Mouse (Mus musculus): ENCODE data around the gene Tmem56. TPM values are rescaled to one million over a fixed set of nuclear protein-coding genes. Genes with fewer than 3 reads are reported as not detected.

Gene Tmem56
- 6.8 and 8.6 TPM in 2 replicates for polyA plus RNA-seq (2012; rRNA removed)

DNA sequence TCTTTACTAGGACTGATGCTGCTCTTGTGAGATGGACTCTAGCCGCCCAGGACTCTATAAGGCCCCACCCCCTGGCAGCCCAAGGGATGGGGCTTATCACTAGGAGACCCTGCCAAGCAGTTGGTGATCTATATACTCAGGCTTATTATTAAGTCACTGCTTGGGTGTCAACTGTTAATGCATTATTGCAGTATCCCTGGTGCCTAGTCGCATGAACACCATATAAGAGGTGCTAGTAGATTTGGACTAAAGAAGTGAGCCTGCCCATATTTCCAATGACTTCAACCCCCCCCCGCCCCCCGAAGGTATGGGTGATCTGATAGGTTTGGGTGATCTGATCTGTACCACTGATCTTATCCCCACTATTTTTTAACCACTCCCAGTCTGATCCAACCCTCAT is at the start of gene Tmem56:
TSS of gene Tmem56 (minus strand) at position 101 of the 400 bp plus-strand sequence.
- no peak for DNase-seq (ENCODE audit: low spot score)

DNA sequence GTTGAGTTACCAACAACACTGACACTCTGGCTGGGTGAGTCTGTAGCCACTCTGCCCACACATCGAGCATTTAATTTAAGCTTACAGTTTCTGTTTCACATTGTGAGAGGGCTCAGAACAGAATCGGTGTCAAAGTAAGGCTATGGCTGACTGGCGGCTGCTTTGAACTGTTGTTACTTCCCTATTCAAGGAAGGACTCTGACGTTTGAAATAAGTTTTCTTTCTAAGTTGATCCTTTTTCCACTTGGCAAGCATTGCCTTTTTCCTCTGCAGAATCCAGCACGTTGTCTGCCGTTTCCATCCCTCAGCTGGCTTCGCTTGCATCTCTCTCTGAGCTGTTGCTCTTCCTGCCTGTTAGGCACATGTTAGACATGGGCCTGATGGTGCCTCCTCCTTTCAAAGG is 47.3 kb upstream of the Tmem56 start:
- DNase-seq (ENCODE audit: low spot score), result no peak

DNA sequence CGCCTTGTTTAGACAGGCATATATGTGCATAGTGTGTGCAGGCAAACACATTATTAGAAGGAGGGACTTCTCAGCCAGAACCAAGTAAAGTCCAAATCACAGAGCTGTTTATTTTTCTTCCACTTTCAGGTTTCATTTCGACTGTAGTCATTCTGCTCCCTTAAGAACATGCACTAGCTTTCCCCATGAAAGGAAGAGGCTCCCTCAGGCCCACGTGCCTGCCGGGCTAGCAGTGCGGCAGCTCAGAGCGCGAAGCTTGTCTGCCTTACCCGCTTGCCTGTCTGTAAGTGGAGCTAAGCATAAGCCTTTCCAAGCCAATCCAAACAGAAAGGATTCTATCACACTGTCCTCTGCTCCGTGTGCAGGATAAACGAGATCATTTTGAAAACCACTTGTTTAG is 46.7 kb upstream of the Tmem56 start:
- DNase-seq (ENCODE audit: low spot score), result no peak

DNA sequence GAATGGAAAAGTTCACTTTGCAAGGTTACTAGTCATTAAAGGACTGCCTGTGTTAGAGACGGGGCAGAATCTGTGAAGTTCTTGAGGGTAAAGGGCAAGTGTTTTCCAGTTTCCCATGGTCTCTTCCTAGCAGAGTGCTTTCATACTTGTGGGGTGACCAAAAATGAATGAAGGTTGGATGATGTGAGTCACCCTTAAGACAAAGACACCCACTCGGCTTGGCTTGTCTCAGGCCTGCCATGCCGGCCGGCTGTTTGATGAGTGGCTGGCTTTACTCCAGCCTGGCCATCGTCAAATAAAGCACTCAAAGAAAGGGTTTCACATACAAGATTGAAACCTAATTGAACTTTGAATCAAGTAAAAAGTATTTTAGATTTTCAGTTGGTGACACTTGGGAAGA is 44.5 kb upstream of the Tmem56 start:
- no peak for DNase-seq (ENCODE audit: low spot score)

DNA sequence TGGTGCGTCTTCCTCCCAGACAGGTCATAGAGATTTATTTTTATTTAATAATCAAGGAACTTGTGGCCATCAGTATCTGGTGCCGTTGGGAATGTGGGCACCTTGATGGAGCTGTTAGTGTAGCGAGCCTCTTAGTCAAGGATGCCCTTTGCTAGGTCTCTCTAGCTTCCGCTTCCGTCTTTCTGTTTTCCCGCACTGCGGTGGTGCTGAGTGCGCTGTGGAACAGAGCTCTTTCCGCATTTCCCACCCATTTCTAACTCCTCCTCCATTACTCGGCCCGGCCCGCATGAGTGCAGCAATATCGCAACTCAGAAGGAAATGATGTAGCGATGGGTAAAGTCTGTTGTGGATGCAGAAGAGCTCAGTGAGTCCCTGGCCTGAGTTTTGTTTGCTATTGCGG is 40.5 kb upstream of the Tmem56 start:
- no peak for DNase-seq (ENCODE audit: low spot score)

DNA sequence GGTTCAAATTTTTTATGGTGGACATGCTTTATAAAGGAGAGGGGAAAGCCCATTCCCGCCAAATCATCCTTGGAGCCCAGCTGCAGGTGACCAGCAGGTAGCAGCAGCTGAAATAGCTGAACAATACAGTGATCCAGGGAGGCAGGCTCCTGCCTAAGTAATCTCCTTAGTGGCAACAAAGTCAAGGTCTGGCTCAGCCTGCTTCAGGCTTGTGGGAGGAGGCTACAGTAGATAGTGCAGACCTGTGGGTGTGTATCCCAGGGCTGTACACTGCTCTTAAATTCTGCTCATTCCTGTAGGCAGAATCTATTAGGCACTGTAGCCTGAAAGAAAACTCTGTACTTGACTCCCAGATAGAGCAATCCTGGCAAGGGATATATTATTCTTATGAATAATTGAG is 38.0 kb upstream of the Tmem56 start:
- DNase-seq (ENCODE audit: low spot score), result no peak

DNA sequence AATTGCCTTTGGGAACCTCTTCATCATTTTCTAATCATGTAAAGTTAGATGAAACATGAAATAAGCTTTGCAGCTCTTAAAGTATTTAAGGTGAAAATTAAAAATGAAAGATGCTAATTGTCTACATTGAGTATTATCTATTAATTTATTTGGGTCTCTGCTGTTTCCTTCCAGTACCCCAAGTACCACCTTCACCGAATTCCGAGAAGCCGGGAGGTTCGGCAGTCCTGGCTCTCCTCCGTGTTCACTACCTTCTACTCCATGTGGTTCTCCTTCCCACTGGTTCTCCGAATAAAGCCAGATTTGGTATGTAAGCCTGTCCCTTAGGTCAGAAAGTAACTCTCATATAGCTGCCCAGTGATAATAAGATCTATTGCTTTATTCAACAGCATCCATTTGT is 37.0 kb upstream of the Tmem56 start:
- DNase-seq (ENCODE audit: low spot score), result no peak

DNA sequence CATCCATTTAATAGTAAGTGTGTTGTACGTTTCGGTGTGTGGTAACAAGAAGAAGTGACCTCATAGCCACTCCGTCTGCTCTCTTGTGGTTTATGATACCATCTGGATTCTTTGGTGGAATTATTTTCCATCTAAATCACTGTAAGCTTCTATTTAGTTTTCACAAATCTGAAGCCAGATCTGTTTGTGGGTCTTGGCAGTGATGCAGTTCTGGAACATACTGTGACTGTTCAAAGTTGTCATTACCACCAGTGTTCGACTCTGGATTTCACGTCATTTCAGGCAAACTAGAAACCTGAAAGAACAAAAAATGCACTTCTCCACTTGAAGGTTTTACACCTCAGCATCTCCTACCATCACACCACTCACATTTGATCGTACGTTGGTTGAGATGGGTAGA is 32.6 kb upstream of the Tmem56 start:
- DNase-seq (ENCODE audit: low spot score), result no peak

DNA sequence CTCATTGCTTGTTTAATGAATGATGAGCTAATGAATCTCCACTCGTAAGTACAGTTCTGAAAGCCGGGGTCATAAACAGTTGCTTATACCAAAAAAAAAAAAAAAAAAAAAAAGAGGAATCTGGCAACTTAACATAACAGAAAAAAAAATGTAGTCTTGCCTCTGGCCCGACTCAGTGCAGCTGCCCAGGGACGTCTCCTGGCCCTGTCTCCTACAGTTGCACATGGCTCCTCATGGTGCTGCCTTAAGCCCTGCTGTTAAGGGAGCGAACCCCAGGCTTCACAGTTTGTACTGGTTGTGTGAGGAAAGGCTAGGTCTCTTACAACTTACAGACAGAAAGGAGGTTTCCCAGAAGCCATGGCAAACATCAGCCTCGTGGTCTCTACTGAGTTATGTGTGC is 31.3 kb upstream of the Tmem56 start:
- DNase-seq (ENCODE audit: low spot score), result no peak

DNA sequence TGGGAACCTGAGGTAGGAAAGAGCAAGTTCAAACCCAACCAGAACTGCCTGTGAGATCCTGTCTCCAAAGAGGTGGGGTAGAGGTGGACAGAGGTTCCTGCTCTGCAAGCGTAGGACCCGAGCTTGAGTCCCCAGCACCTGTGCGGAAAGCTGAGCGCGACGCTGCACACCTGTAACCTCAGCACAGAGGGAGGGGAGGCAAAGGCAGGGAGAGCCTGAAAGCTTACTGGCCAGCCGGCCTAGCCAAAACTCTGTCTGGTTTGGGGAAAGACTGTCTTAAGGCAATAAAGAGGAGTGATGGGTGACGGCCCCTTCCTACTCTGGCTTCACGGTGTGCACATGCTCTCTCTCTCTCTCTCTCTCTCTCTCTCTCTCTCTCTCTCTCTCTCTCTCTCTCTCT is 30.1 kb upstream of the Tmem56 start:
- DNase-seq (ENCODE audit: low spot score), result no peak

DNA sequence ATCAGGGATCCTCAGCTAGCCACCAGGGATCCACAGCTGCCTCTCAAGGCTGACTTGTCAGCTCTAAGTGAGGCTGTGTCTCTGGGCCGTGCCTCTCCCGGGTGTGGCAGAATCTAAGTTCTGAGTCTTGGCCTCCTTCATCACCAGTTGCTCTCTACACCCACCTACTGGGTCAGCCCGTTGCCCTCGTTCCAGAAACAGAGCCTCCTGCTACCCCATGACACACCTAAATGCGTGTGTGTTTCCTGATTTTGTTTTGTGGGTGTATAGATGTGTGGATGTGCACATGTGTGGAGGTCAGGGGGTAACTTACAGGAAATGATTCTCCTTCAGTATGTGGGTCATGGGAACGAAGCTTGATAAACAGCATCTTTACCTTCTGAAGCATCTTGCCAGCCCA is 29.5 kb upstream of the Tmem56 start:
- no peak for DNase-seq (ENCODE audit: low spot score)

DNA sequence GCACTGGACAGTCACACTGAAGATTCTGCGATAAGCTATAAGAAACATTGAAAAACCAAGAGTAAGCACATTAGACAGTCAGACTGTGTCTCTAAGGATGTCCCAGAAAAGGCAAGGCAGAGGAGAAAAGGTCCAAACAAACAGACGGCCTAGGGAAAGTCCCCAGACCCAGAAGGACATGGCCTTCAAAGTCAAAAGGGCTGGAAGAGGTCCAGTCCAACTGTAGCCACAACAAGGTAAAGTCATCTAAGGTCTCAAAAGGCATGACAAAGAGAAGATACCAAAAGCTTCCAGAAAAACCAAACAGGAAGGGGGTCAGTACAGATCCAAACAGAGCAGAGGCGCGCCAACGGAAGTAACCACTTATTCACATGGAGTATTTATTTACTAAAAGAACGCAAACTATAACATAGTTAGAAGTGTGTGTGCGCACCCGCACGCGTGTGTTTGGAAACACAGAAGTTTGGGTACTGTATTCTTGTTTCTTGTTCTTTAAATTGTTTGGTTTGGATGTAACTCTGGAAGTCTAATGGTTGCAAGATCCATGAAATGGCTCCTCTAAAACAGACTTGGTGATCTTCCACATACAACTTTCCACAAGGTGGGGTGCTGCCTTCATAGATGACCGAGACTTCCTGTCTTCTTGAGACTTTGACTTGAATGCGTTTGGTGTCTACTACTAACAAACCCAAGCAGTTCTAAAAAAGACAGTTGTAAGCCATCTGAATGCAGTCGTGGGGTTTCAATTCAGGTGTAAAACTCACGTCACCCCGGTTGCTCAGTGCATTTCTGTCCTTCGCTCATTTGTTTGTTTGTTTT is 27.2 kb upstream of the Tmem56 start:
- DNase-seq (ENCODE audit: low spot score), result no peak

DNA sequence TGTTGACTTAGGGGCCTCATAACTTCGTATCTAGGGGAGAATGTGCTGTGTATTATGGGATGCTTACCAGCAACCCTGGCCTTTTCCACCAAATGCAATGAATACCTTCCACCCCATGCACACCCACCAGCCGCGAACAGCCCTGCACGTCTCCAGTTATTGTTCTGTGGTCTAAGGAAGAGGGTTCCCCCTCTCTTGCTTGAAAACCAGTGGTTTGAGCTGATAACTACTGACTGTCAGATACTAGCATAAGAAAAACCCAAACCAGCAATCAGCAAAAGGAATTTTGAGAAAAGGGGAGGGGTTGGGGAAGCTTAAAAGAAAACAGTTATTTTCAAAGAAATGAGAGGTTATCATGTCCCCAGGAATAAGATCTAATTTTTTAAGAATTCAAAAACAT is 26.5 kb upstream of the Tmem56 start:
- DNase-seq (ENCODE audit: low spot score), result no peak

DNA sequence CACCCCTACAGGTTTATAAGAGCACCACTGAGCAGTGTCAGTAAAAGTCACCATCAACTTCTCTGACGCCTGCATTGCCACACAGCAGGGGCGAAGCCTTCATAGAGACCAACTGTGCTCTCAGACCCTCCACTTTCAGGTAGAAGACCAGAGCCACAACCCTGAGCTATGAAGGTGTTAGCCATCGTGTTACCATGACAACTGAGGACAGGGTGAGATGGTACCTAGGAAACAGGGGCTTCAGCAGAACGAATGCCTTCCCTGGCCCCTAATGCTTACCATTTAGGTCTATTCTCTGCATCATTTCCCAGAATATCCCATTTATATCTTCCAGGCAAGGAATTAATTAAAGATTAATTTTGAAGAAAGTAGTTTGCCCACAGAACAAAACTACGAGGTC is 26.0 kb upstream of the Tmem56 start:
- DNase-seq (ENCODE audit: low spot score), result no peak

DNA sequence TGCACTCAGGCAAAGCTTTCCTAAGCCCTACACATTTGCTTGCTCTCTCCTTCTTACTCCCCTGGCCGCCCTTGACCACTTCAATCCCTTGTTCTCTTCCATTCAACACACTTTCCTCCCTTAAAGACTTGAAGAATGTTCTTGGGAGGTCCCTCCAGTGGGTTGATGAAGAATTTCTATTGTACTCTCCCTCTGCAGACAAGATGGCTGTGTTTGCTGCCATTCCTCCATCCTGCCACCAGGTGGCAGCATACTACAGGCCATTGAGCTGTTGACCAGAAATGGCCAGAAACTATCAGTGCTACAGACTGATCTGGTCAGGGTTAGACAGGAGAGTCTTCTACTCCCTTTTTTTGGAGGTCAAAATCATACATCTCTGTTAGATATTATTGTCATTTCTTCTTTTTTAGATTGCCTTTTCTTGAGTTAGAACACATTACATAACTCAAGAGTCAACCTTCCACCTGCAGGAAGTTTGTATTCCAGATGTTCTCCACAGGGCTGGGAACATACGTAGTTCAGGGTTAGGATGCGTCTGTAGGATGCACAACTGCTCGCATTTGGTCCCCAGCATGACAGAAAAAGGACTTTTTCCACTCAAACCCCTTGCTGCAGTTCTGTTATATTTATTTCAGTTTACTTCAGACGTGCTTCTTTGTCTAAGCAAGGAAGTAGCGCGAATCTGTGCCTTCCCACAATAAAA is 24.8 kb upstream of the Tmem56 start:
- peak; percentile 49 for DNase-seq (ENCODE audit: low spot score)

DNA sequence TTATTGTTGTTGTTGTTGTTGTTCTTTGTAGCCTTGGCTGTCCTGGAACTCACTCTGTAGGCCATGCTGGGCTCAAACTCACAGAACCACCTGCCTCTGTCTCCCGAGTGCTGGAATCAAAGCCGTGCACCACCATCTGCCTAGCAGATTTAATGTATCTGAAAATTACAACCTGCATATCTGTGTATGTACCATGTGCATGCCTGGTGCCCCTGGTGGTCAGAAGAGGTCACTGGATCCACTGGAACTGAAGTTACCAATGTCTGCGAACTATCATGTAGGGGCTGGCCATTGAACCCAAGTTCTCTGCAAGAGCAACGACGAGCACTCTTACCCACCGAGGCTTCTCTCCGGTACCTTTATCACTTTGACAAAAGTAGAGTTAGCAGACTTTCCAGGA is 23.7 kb upstream of the Tmem56 start:
- no peak for DNase-seq (ENCODE audit: low spot score)

DNA sequence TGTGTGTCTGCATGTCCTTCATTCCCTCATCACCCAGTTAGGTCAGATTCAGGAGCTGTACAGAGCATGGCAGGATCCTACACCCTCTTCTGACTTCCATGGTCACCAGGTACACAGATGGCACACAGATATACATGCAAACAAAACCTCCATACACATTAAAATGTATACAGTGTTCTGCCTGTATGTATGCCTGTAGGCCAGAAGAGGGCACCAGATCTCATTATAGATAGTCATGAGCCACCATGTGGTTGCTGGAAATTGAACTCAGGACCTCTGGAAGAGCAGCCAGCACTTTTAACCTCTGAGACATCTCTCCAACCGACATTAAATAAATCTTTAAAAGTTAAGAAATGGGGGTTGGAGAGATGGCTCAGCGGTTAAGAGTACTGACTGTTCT is 11.3 kb upstream of the Tmem56 start:
- no peak for DNase-seq (ENCODE audit: low spot score)

DNA sequence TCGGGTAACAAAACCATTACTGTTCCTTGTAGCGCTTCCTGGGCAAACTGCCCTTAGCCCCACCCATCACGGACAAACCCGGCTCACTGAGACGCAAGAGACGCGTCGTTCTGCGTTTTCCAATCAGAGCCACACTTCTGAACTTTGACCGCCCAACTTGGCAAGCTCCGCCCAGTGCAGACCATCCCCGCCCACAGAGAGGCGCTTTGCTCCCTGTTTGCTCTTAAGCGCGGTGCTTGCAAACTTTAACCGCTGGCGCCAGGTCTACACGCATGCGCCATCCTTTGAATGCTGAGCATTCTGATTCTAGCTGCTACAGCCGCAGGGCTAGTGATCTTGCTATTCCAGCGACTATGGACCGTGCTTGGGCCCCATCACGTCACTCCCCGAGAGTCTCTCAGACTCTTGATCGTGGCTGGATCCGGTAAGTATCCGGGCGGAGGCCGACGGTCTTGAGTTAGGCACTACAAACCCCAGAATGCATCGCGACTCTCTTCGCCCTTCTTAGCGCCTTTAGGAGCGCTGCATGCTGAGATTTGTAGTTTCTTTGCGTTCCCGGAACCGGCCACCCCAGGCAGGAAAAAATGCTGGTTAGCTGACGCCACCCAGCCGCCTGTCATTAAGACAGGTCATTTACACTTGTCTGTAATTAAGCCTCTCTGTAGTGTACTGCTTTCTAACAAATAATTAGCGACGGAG is 8.8 kb upstream of the Tmem56 start, which contains the start of gene Alg14:
TSS of gene Alg14 (plus strand) at position 214 of the 699 bp plus-strand sequence.
- peak; percentile 87 for DNase-seq (ENCODE audit: low spot score)

DNA sequence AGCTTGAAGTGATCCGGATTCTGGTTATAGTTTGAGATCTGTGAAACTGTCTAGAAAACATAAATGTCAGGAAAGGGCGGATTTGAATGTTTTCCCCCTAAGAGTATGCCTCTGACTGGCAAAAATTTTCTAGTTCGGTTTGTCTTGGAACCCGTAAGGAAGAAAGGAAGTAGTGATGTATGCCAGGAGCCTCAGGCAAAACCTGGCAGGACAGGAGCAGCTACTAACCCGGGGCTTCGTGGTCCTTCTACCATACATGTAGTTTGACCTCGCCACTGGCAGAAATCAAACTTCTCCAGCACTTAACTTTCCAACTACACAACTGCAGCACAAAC is 8.3 kb upstream of the Tmem56 start:
- DNase-seq (ENCODE audit: low spot score), result no peak

DNA sequence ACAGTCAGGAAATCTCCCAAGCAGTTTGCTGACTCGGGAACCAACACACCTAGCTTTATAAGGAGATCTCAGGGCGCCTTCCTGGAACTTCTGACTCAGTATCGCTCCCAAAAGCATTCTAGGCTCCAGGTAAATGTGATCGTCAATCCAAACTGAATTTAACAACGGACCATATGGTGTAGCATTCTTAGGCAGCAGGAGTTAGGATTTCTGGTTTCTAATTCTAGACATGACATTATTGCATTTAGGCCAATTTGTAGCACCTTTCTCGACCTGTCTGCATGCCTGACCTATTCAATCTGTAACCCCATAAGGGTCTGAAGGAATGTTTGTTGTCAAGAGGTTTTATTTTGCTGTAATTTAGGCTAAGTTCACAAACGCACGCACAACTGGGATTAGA is 7.8 kb upstream of the Tmem56 start:
- DNase-seq (ENCODE audit: low spot score), result no peak

DNA sequence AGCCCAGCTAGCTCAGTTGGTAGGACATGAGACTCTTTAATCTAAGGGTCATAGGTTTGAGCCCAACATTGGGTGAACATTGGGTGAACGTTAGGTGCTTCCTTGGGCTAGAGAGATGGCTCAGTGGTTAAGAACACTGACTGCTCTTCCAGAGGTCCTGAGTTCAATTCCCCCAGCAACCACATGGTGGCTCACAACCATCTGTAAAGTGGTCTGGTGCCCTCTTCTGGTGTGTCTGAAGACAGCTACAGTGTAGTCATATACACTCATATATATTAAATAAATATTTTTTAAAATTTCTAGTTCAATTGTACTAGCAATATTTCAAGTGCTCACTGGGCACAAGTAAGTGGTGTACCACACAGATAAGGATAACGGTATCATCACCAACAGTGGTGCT is 4.3 kb upstream of the Tmem56 start:
- no peak for DNase-seq (ENCODE audit: low spot score)

DNA sequence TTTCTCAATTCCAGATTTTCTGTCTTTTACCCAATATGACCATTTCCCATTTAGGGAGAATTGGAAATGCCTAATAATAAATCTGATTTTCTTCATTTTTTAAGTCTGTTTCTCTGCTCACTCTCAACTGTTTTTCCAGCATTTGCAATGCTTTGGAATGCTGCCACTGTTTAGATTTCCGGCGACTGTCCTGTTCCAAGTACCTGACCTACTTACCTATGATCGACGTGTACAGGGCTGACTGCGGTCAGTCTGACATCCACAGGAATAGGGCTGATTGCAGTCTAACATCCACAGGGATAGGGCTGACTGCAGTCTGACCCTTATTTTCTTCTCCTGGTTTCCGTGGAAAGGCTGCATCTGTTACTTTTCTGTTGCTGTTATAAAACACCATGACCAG is 2.3 kb upstream of the Tmem56 start:
- DNase-seq (ENCODE audit: low spot score), result no peak

DNA sequence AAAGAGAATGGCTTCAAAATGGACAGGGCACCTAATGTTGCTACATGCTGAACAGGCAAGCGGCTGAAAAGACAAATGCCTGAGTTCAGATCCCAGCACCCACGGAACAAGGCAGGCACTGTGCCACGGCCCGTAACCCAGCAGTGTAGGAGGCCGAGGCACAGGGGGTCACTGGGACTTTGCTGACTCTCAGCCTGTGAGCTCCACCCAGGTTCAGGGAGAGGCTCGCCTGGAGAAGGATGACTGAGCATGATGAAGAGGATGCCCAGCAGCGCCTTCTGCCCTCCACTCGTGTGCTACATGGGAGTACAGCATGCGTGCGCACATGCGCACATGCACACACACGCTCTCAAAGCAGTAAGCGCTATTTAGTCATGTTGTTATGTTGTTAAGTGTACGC is 3.2 kb downstream of the Tmem56 start:
- no peak for DNase-seq (ENCODE audit: low spot score)

Measured in urinary bladder, adult 2 months (tissue).